Mouse (Mus musculus): ENCODE measurements around the gene Cst10. TPM values are rescaled to one million over a fixed set of nuclear protein-coding genes. Genes with fewer than 3 reads are reported as not detected.

The Cst10 gene
- not detected in 2 replicates for polyA plus RNA-seq (2011; ENCODE audit: insufficient read length, low read depth, missing spikeins)

GRCm38 (mm10) chr2:149404757-149405156, at the start of gene Cst10:
Cst10 (plus strand) TSS chr2:149405057.
- no peak within 1 kb of the TSS for H3K4me3 ChIP-seq (ENCODE audit: insufficient read depth, low read length)
- no peaks in the 10 kb centered on the region for H3K4me1 ChIP-seq (ENCODE audit: control insufficient read depth, insufficient read depth, low read length)
- TF ChIP-seq POLR2A (IDR thresholded peaks at IDR 0.05; ENCODE audit: low read depth, low read length), result no peak
- TF ChIP-seq CTCF (IDR thresholded peaks at IDR 0.05; ENCODE audit: borderline replicate concordance, insufficient read depth, low read length), result no peak
- no peak within 1 kb of the TSS for H3K27ac ChIP-seq (ENCODE audit: insufficient read depth, low read length)

- no peak overlapping the region for H3K27ac ChIP-seq (ENCODE audit: insufficient read depth, low read length)
- TF ChIP-seq CTCF (IDR thresholded peaks at IDR 0.05; ENCODE audit: borderline replicate concordance, insufficient read depth, low read length) (no peak), POLR2A (IDR thresholded peaks at IDR 0.05; ENCODE audit: low read depth, low read length) (no peak)
- H3K4me3 ChIP-seq (ENCODE audit: insufficient read depth, low read length), result no peak overlapping the region
- no peaks in the 10 kb centered on the region for H3K4me1 ChIP-seq (ENCODE audit: control insufficient read depth, insufficient read depth, low read length)
These were observed 11.9 kb upstream of the Cst10 start for GRCm38 (mm10) chr2:149392951-149393350.

- TF ChIP-seq POLR2A (IDR thresholded peaks at IDR 0.05; ENCODE audit: low read depth, low read length) (no peak), CTCF (IDR thresholded peaks at IDR 0.05; ENCODE audit: borderline replicate concordance, insufficient read depth, low read length) (no peak)
- Histone ChIP-seq H3K4me1 (ENCODE audit: control insufficient read depth, insufficient read depth, low read length) (no peaks in the 10 kb centered on the region), H3K4me3 (ENCODE audit: insufficient read depth, low read length) (no peak overlapping the region), H3K27ac (ENCODE audit: insufficient read depth, low read length) (no peak overlapping the region)
These were observed 17.7 kb downstream of the Cst10 start for GRCm38 (mm10) chr2:149422564-149422963.
